Mouse (Mus musculus): ENCODE measurements at regions not wholly inside any gene's neighbourhood (a gene's known extent, or its start where the extent isn't known, plus 50 kb on each side); places are given as distances from the start of the nearest gene placed in this dataset.

DNA sequence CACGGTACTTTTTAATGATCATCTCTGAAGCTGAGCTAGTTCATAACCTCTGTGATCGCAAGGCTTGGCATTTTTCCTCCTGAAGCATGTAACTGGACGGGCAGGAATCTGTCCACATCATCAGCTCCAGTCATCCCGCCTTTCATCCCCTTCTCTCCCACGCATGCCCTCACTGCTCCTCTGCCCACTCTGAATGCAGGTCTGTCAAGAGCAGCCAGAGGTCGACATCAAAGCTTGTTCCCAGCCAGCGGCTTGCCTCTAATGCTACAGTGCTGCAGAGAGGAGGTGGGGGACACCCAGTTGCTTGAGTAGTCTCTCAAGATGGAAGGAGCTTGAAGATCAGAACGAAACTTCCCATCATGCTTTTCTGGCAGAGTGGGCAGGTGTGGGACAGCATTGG is 267.5 kb upstream of the Arrdc4 start:
- Histone ChIP-seq H3K4me1 (ENCODE audit: control insufficient read depth, insufficient read depth, low read length) (no peaks in the 10 kb centered on the region), H3K4me3 (ENCODE audit: insufficient read depth, low read length) (no peak overlapping the region), H3K27ac (ENCODE audit: insufficient read depth, low read length) (no peak overlapping the region)
- TF ChIP-seq CTCF (IDR thresholded peaks at IDR 0.05; ENCODE audit: borderline replicate concordance, insufficient read depth, low read length) (no peak), POLR2A (IDR thresholded peaks at IDR 0.05; ENCODE audit: low read depth, low read length) (no peak)

GRCm38 (mm10) chr7:69015047-69015446 is 266.0 kb upstream of the Arrdc4 start:
- no peak overlapping the region for H3K27ac ChIP-seq (ENCODE audit: insufficient read depth, low read length)
- TF ChIP-seq CTCF (IDR thresholded peaks at IDR 0.05; ENCODE audit: borderline replicate concordance, insufficient read depth, low read length), result no peak
- no peak for TF ChIP-seq POLR2A (IDR thresholded peaks at IDR 0.05; ENCODE audit: low read depth, low read length)
- no peaks in the 10 kb centered on the region for H3K4me1 ChIP-seq (ENCODE audit: control insufficient read depth, insufficient read depth, low read length)
- H3K4me3 ChIP-seq (ENCODE audit: insufficient read depth, low read length), result no peak overlapping the region

GRCm38 (mm10) chr7:69007237-69007636 is 258.2 kb upstream of the Arrdc4 start:
- TF ChIP-seq POLR2A (IDR thresholded peaks at IDR 0.05; ENCODE audit: low read depth, low read length), result no peak
- H3K4me3 ChIP-seq (ENCODE audit: insufficient read depth, low read length), result no peak overlapping the region
- H3K27ac ChIP-seq (ENCODE audit: insufficient read depth, low read length), result no peak overlapping the region
- no peaks in the 10 kb centered on the region for H3K4me1 ChIP-seq (ENCODE audit: control insufficient read depth, insufficient read depth, low read length)

DNA sequence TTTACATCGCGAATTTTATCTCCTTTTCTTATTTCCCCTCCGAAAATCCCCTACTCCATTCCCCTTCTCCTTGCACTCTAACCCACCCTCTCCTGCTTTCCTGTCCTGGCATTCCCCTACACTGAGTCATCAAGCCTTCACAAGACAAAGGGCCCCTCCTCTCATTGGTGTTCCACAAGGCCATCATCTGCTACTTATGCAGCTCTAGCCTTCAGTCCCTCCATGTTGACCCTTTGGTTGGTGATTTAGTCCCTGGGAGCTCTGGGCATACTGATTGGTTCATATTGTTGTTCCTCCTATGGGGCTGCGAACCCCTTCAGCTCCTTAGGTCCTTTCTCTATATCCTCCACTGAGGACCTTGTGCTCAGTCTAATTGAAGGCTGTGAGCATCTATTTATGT is 239.0 kb upstream of the Arrdc4 start:
- no peak for TF ChIP-seq POLR2A (IDR thresholded peaks at IDR 0.05; ENCODE audit: low read depth, low read length)
- TF ChIP-seq CTCF (IDR thresholded peaks at IDR 0.05; ENCODE audit: borderline replicate concordance, insufficient read depth, low read length), result no peak
- no peak overlapping the region for H3K27ac ChIP-seq (ENCODE audit: insufficient read depth, low read length)
- no peak overlapping the region for H3K4me3 ChIP-seq (ENCODE audit: insufficient read depth, low read length)
- H3K4me1 ChIP-seq (ENCODE audit: control insufficient read depth, insufficient read depth, low read length), result no peaks in the 10 kb centered on the region

DNA sequence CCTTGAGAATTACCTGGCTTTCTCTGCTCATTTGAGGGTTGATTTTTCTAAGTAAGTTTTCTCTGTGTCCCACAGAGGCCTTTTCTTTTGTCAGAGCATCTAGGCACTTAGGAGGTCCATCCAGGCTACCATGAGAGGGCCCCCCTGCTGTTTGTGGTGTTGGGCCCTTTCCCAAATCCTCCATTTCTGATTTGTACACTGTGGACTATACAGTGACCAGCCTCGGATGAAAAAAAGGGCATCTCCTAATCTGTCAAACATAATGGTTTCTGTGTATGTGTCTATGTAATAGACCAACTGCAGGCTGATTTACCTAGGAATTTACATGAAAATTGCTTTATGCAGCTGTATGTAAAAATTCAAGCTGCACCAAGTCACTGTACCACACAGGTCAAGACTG is 234.9 kb upstream of the Arrdc4 start:
- TF ChIP-seq POLR2A (IDR thresholded peaks at IDR 0.05; ENCODE audit: low read depth, low read length), result no peak
- no peak for TF ChIP-seq CTCF (IDR thresholded peaks at IDR 0.05; ENCODE audit: borderline replicate concordance, insufficient read depth, low read length)
- H3K4me1 ChIP-seq (ENCODE audit: control insufficient read depth, insufficient read depth, low read length), result no peaks in the 10 kb centered on the region
- no peak overlapping the region for H3K27ac ChIP-seq (ENCODE audit: insufficient read depth, low read length)
- H3K4me3 ChIP-seq (ENCODE audit: insufficient read depth, low read length), result no peak overlapping the region

GRCm38 (mm10) chr7:68982914-68983502 is 234.0 kb upstream of the Arrdc4 start:
- no peak for TF ChIP-seq CTCF (IDR thresholded peaks at IDR 0.05; ENCODE audit: borderline replicate concordance, insufficient read depth, low read length)
- no peak for TF ChIP-seq POLR2A (IDR thresholded peaks at IDR 0.05; ENCODE audit: low read depth, low read length)
- Histone ChIP-seq H3K4me3 (ENCODE audit: insufficient read depth, low read length) (no peak overlapping the region), H3K27ac (ENCODE audit: insufficient read depth, low read length) (no peak overlapping the region), H3K4me1 (ENCODE audit: control insufficient read depth, insufficient read depth, low read length) (no peaks in the 10 kb centered on the region)

- no peak overlapping the region for H3K4me3 ChIP-seq (ENCODE audit: insufficient read depth, low read length)
- no peak overlapping the region for H3K27ac ChIP-seq (ENCODE audit: insufficient read depth, low read length)
- no peak for TF ChIP-seq POLR2A (IDR thresholded peaks at IDR 0.05; ENCODE audit: low read depth, low read length)
- TF ChIP-seq CTCF (IDR thresholded peaks at IDR 0.05; ENCODE audit: borderline replicate concordance, insufficient read depth, low read length), result no peak
- no peaks in the 10 kb centered on the region for H3K4me1 ChIP-seq (ENCODE audit: control insufficient read depth, insufficient read depth, low read length)
Measured at GRCm38 (mm10) chr7:68978576-68978975, 229.5 kb upstream of the Arrdc4 start.

DNA sequence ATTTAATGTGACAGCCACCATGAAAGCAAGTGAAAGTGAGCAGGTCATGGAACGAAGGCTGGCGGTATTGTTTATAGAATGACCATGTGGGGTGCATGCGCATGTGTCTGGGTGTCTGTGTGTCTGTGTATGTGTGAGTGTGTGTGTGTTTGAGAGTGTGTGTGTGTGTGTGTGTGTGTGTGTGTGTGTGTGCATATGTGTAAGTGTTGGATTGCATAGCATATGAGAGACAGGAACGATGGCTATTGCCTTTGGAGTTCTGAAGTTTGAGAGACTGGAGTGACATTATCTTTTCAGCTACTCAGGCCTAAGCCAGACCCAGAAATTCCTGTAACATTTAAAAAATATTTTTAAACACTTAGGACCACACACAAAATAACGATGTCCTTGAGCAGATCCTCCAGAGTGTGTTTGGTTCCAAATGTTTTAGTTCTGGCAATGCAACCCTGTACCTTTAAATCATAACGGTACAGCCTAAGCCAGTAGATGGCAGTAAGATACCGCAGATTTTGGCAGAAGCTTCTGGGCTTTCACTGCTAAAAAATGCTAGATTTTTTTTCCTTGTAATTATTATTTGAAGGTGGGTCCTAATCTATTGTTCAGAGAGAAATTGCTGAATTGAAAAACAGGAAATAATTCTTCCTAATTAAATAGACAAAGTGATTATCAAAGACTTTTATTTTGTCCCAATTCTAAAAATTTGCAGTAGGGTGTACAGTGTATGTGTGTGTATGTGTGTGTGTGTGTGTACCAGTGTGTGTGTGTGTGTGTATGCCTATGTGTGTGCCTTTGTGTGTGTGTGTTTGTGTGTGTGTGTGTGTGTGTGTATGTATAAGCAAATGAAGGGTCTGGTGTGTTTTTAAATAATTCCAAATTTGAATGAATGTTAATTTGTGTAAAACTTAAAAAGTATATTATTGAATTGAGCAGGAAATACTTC is 228.0 kb upstream of the Arrdc4 start:
- TF ChIP-seq CTCF (IDR thresholded peaks at IDR 0.05; ENCODE audit: borderline replicate concordance, insufficient read depth, low read length) (no peak), POLR2A (IDR thresholded peaks at IDR 0.05; ENCODE audit: low read depth, low read length) (no peak)
- Histone ChIP-seq H3K4me3 (ENCODE audit: insufficient read depth, low read length) (no peak overlapping the region), H3K4me1 (ENCODE audit: control insufficient read depth, insufficient read depth, low read length) (no peaks in the 10 kb centered on the region), H3K27ac (ENCODE audit: insufficient read depth, low read length) (no peak overlapping the region)

GRCm38 (mm10) chr7:68975956-68976355 is 226.9 kb upstream of the Arrdc4 start:
- Histone ChIP-seq H3K4me3 (ENCODE audit: insufficient read depth, low read length) (no peak overlapping the region), H3K4me1 (ENCODE audit: control insufficient read depth, insufficient read depth, low read length) (no peaks in the 10 kb centered on the region), H3K27ac (ENCODE audit: insufficient read depth, low read length) (no peak overlapping the region)
- TF ChIP-seq CTCF (IDR thresholded peaks at IDR 0.05; ENCODE audit: borderline replicate concordance, insufficient read depth, low read length) (no peak), POLR2A (IDR thresholded peaks at IDR 0.05; ENCODE audit: low read depth, low read length) (no peak)

DNA sequence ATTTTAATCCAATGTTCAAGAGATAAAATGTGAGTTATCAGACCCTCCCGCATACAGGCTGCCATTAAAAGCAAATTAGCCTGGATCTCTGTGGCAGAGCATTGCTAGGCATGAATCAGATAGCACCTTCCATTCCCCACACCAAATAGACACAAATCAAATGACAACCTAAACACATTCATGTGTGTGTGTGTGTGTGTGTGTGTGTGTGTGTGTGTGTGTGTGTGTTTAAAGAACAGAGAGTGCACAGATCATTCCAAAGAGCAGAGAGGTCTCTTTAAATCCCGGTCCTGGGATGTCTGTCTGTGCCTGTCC is 226.5 kb upstream of the Arrdc4 start:
- no peak overlapping the region for H3K4me3 ChIP-seq (ENCODE audit: insufficient read depth, low read length)
- TF ChIP-seq POLR2A (IDR thresholded peaks at IDR 0.05; ENCODE audit: low read depth, low read length) (no peak), CTCF (IDR thresholded peaks at IDR 0.05; ENCODE audit: borderline replicate concordance, insufficient read depth, low read length) (no peak)

More for the DNA sequence above, 226.5 kb upstream of the Arrdc4 start:
- H3K4me1 ChIP-seq (ENCODE audit: control insufficient read depth, insufficient read depth, low read length), result no peaks in the 10 kb centered on the region
- no peak overlapping the region for H3K27ac ChIP-seq (ENCODE audit: insufficient read depth, low read length)
